Mouse (Mus musculus): ENCODE measurements at regions not wholly inside any gene's neighbourhood (a gene's known extent, or its start where the extent isn't known, plus 50 kb on each side); places are given as distances from the start of the nearest gene placed in this dataset.
"Not testable (repeated sequence)": the region's sequence is repeated elsewhere in the genome, so short reads cannot be mapped to it uniquely, and the experiment has no call there.

GRCm38 (mm10) chr14:87612871-87613270, 196.4 kb downstream of the Tdrd3 start:
- DNase-seq (ENCODE audit: low read depth): no peak

GRCm38 (mm10) chr14:87619368-87620035, 203.1 kb downstream of the Tdrd3 start:
- peak; percentile 82 for DNase-seq (ENCODE audit: low read depth)
- TF ChIP-seq CTCF (IDR thresholded peaks at IDR 0.05; ENCODE audit: borderline replicate concordance, extremely low read depth, insufficient read depth, insufficient read length): peak; percentile 6; the same call in 1 of the 2 replicates
- no peak for TF ChIP-seq POLR2A (IDR thresholded peaks at IDR 0.05; ENCODE audit: borderline replicate concordance, extremely low read depth, insufficient read depth, insufficient read length, poor library complexity, severe bottlenecking)

More at GRCm38 (mm10) chr14:87612871-87613270, 196.4 kb downstream of the Tdrd3 start:
- TF ChIP-seq CTCF (IDR thresholded peaks at IDR 0.05; ENCODE audit: borderline replicate concordance, extremely low read depth, insufficient read depth, insufficient read length): no peak
- TF ChIP-seq POLR2A (IDR thresholded peaks at IDR 0.05; ENCODE audit: borderline replicate concordance, extremely low read depth, insufficient read depth, insufficient read length, poor library complexity, severe bottlenecking): no peak

- no peak for TF ChIP-seq CTCF (IDR thresholded peaks at IDR 0.05; ENCODE audit: borderline replicate concordance, extremely low read depth, insufficient read depth, insufficient read length)
- TF ChIP-seq POLR2A (IDR thresholded peaks at IDR 0.05; ENCODE audit: borderline replicate concordance, extremely low read depth, insufficient read depth, insufficient read length, poor library complexity, severe bottlenecking): no peak
- peak; percentile 53 for DNase-seq (ENCODE audit: low read depth)
Measured at GRCm38 (mm10) chr14:87631078-87631813, 214.8 kb downstream of the Tdrd3 start.

- no peak for TF ChIP-seq CTCF (IDR thresholded peaks at IDR 0.05; ENCODE audit: borderline replicate concordance, extremely low read depth, insufficient read depth, insufficient read length)
- TF ChIP-seq POLR2A (IDR thresholded peaks at IDR 0.05; ENCODE audit: borderline replicate concordance, extremely low read depth, insufficient read depth, insufficient read length, poor library complexity, severe bottlenecking): no peak
- DNase-seq (ENCODE audit: low read depth): peak; percentile 11
Measured at GRCm38 (mm10) chr14:87634596-87634995, 218.2 kb downstream of the Tdrd3 start.

- no peak for TF ChIP-seq CTCF (IDR thresholded peaks at IDR 0.05; ENCODE audit: borderline replicate concordance, extremely low read depth, insufficient read depth, insufficient read length)
- TF ChIP-seq POLR2A (IDR thresholded peaks at IDR 0.05; ENCODE audit: borderline replicate concordance, extremely low read depth, insufficient read depth, insufficient read length, poor library complexity, severe bottlenecking): no peak
- no peak for DNase-seq (ENCODE audit: low read depth)
Measured at GRCm38 (mm10) chr14:87637131-87637530, 220.7 kb downstream of the Tdrd3 start.

GRCm38 (mm10) chr14:87667910-87668309, 251.5 kb downstream of the Tdrd3 start:
- TF ChIP-seq CTCF (IDR thresholded peaks at IDR 0.05; ENCODE audit: borderline replicate concordance, extremely low read depth, insufficient read depth, insufficient read length) (no peak), POLR2A (IDR thresholded peaks at IDR 0.05; ENCODE audit: borderline replicate concordance, extremely low read depth, insufficient read depth, insufficient read length, poor library complexity, severe bottlenecking) (no peak)
- DNase-seq (ENCODE audit: low read depth): no peak

GRCm38 (mm10) chr14:87669496-87669895, 253.1 kb downstream of the Tdrd3 start:
- no peak for TF ChIP-seq POLR2A (IDR thresholded peaks at IDR 0.05; ENCODE audit: borderline replicate concordance, extremely low read depth, insufficient read depth, insufficient read length, poor library complexity, severe bottlenecking)
- no peak for DNase-seq (ENCODE audit: low read depth)

GRCm38 (mm10) chr14:87680788-87681187, 264.3 kb downstream of the Tdrd3 start:
- peak; percentile 53 for DNase-seq (ENCODE audit: low read depth)
- TF ChIP-seq POLR2A (IDR thresholded peaks at IDR 0.05; ENCODE audit: borderline replicate concordance, extremely low read depth, insufficient read depth, insufficient read length, poor library complexity, severe bottlenecking): no peak
- TF ChIP-seq CTCF (IDR thresholded peaks at IDR 0.05; ENCODE audit: borderline replicate concordance, extremely low read depth, insufficient read depth, insufficient read length): no peak

GRCm38 (mm10) chr14:87683091-87683806, 266.8 kb downstream of the Tdrd3 start:
- DNase-seq (ENCODE audit: low read depth): not testable (repeated sequence)

- TF ChIP-seq POLR2A (IDR thresholded peaks at IDR 0.05; ENCODE audit: borderline replicate concordance, extremely low read depth, insufficient read depth, insufficient read length, poor library complexity, severe bottlenecking) (no peak), CTCF (IDR thresholded peaks at IDR 0.05; ENCODE audit: borderline replicate concordance, extremely low read depth, insufficient read depth, insufficient read length) (no peak)
- DNase-seq (ENCODE audit: low read depth): no peak
Measured at GRCm38 (mm10) chr14:87689866-87690265, 273.4 kb downstream of the Tdrd3 start.

- no peak for DNase-seq (ENCODE audit: low read depth)
- TF ChIP-seq POLR2A (IDR thresholded peaks at IDR 0.05; ENCODE audit: borderline replicate concordance, extremely low read depth, insufficient read depth, insufficient read length, poor library complexity, severe bottlenecking) (no peak), CTCF (IDR thresholded peaks at IDR 0.05; ENCODE audit: borderline replicate concordance, extremely low read depth, insufficient read depth, insufficient read length) (no peak)
Measured at GRCm38 (mm10) chr14:87736456-87736855, 320.0 kb downstream of the Tdrd3 start.

Data from brain, embryonic 14.5 days (tissue).